Mouse (Mus musculus) MEL (cell line): ENCODE measurements around the gene Usp45. TPM values are rescaled to one million over a fixed set of nuclear protein-coding genes. Genes with fewer than 3 reads are reported as not detected.

Experiments
- DNase-seq: peaks from one replicate; pipeline ENCODE4 v3.0.0; 2011; ENCODE audit warnings: low read depth, low spot score
- H3K27ac ChIP-seq: 2 replicates; pipeline ENCODE4 v1.5.1; 2012; ENCODE audit warnings: low read depth, mild to moderate bottlenecking, control low read depth, low read length, moderate library complexity; ENCODE audit not compliant: control insufficient read depth
- H3K27me3 ChIP-seq, 2 experiments: fragments of 150-350 bp in 1 of 2; sonication (generic) in 1 of 2; 2 replicates each; pipeline ENCODE4 v1.6.1; 2012; ENCODE audit warnings: low read length in 2 of 2, mild to moderate bottlenecking in 2 of 2, improper control_type of control experiment in 1 of 2, moderate library complexity in 1 of 2; ENCODE audit not compliant: insufficient read depth in 2 of 2, control insufficient read depth in 1 of 2
- H3K36me3 ChIP-seq, 2 experiments: 2 replicates each; pipeline ENCODE4 v1.6.1; 2012 to 2014; ENCODE audit warnings: low read length in 2 of 2, improper control_type of control experiment in 1 of 2, inconsistent platforms in 1 of 2, mild to moderate bottlenecking in 1 of 2; ENCODE audit not compliant: insufficient read depth in 2 of 2, control insufficient read depth in 1 of 2
- H3K4me1 ChIP-seq, 2 experiments: fragments of 150-350 bp in 1 of 2; sonication (generic) in 1 of 2; 2 replicates each; pipeline ENCODE4 v1.6.1; 2012; ENCODE audit warnings: low read length in 2 of 2, improper control_type of control experiment in 1 of 2, mild to moderate bottlenecking in 1 of 2; ENCODE audit not compliant: insufficient read depth in 2 of 2, control insufficient read depth in 1 of 2
- H3K4me3 ChIP-seq, 2 experiments: fragments of 150-350 bp in 1 of 2; sonication (generic) in 1 of 2; 2 replicates each; pipeline ENCODE4 v1.5.1; 2012; ENCODE audit warnings: low read depth in 2 of 2, low read length in 2 of 2, mild to moderate bottlenecking in 2 of 2, moderate library complexity in 2 of 2, control low read depth in 1 of 2, improper control_type of control experiment in 1 of 2; ENCODE audit not compliant: control insufficient read depth in 1 of 2, insufficient read depth in 1 of 2
- H3K79me2 ChIP-seq: 2 replicates; pipeline ENCODE4 v1.6.1; 2012; ENCODE audit warnings: mild to moderate bottlenecking, low read length, moderate library complexity; ENCODE audit not compliant: control insufficient read depth, poor library complexity, insufficient read depth
- H3K9ac ChIP-seq: 2 replicates; pipeline ENCODE4 v1.6.1; 2012; ENCODE audit warnings: low read depth, mild to moderate bottlenecking, control low read depth, low read length, moderate library complexity; ENCODE audit not compliant: control insufficient read depth, poor library complexity, severe bottlenecking
- H3K9me3 ChIP-seq: fragments of 150-350 bp; sonication (generic); replicated peaks from 2 replicates; pipeline ENCODE4 v1.6.1; 2012; ENCODE audit warnings: mild to moderate bottlenecking, low read length, improper control_type of control experiment, moderate library complexity; ENCODE audit not compliant: insufficient read depth
- BHLHE40 ChIP-seq: IDR thresholded peaks from 2 replicates; pipeline ENCODE4 v1.6.1; 2012; ENCODE audit warnings: low read depth, mild to moderate bottlenecking, inconsistent platforms, low read length, improper control_type of control experiment, borderline replicate concordance
- CHD1 ChIP-seq: IDR thresholded peaks from 2 replicates; pipeline ENCODE4 v1.6.1; 2012; ENCODE audit warnings: low read depth, mild to moderate bottlenecking, inconsistent platforms, low read length, improper control_type of control experiment
- E2F4 ChIP-seq: IDR thresholded peaks from 2 replicates; pipeline ENCODE4 v1.6.1; 2011; ENCODE audit warnings: low read depth, low read length, improper control_type of control experiment, borderline replicate concordance
- ELF1 ChIP-seq: IDR thresholded peaks from 2 replicates; pipeline ENCODE4 v1.6.1; 2014; ENCODE audit warnings: low read depth, mild to moderate bottlenecking, inconsistent platforms, low read length, improper control_type of control experiment, moderate library complexity
- EP300 ChIP-seq, 2 experiments: IDR thresholded peaks; 2 replicates each; pipeline ENCODE4 v1.6.1; 2011; ENCODE audit warnings: improper control_type of control experiment in 2 of 2, low read length in 2 of 2, low read depth in 1 of 2, mild to moderate bottlenecking in 1 of 2
- GATA1 ChIP-seq: IDR thresholded peaks from 2 replicates; pipeline ENCODE4 v1.6.1; 2011; ENCODE audit warnings: low read depth, low read length, improper control_type of control experiment
- HCFC1 ChIP-seq: IDR thresholded peaks from 2 replicates; pipeline ENCODE4 v1.6.1; 2012; ENCODE audit warnings: low read depth, mild to moderate bottlenecking, inconsistent platforms, low read length, improper control_type of control experiment, moderate library complexity
- JUND ChIP-seq: IDR thresholded peaks from 2 replicates; pipeline ENCODE4 v1.6.1; 2011; ENCODE audit warnings: low read depth, mild to moderate bottlenecking, improper control_type of control experiment, low read length
- MAX ChIP-seq: IDR thresholded peaks from 2 replicates; pipeline ENCODE4 v1.6.1; 2011; ENCODE audit warnings: low read length, improper control_type of control experiment
- MEF2A ChIP-seq: IDR thresholded peaks from 2 replicates; pipeline ENCODE4 v1.6.1; 2014; ENCODE audit warnings: low read depth, mild to moderate bottlenecking, inconsistent platforms, low read length, improper control_type of control experiment; ENCODE audit not compliant: poor library complexity, insufficient replicate concordance, severe bottlenecking; ENCODE audit errors: extremely low read depth
- POLR2A ChIP-seq, 2 experiments: IDR thresholded peaks; 2 replicates each; pipeline ENCODE4 v1.6.1; 2011 to 2012; ENCODE audit warnings: low read length in 2 of 2, mild to moderate bottlenecking in 2 of 2, control low read depth in 1 of 2, improper control_type of control experiment in 1 of 2, low read depth in 1 of 2, moderate library complexity in 1 of 2; ENCODE audit not compliant: control insufficient read depth in 1 of 2, insufficient read depth in 1 of 2, poor library complexity in 1 of 2
- POLR2AphosphoS2 ChIP-seq: IDR thresholded peaks from 2 replicates; pipeline ENCODE4 v1.6.1; 2011; ENCODE audit warnings: low read length, improper control_type of control experiment
- RAD21 ChIP-seq: IDR thresholded peaks from 2 replicates; pipeline ENCODE4 v1.6.1; 2011; ENCODE audit warnings: mild to moderate bottlenecking, low read depth, low read length, improper control_type of control experiment
- SIN3A ChIP-seq: IDR thresholded peaks from 2 replicates; pipeline ENCODE4 v1.6.1; 2012; ENCODE audit warnings: low read length, improper control_type of control experiment, inconsistent platforms
- TAL1 ChIP-seq: IDR thresholded peaks from 2 replicates; pipeline ENCODE4 v1.6.1; 2012; ENCODE audit warnings: mild to moderate bottlenecking, inconsistent platforms, low read length, moderate library complexity, mixed read lengths
- TCF12 ChIP-seq: IDR thresholded peaks from 2 replicates; pipeline ENCODE4 v1.6.1; 2014; ENCODE audit warnings: low read depth, mild to moderate bottlenecking, inconsistent platforms, low read length, improper control_type of control experiment, moderate library complexity
- UBTF ChIP-seq: IDR thresholded peaks from 2 replicates; pipeline ENCODE4 v1.6.1; 2012; ENCODE audit warnings: low read depth, mild to moderate bottlenecking, inconsistent platforms, low read length, improper control_type of control experiment, moderate library complexity, borderline replicate concordance; ENCODE audit not compliant: insufficient read depth
- USF1 ChIP-seq: IDR thresholded peaks from 2 replicates; pipeline ENCODE4 v1.6.1; 2014; ENCODE audit warnings: low read depth, mild to moderate bottlenecking, inconsistent platforms, low read length, improper control_type of control experiment, moderate library complexity
- USF2 ChIP-seq, 2 experiments: IDR thresholded peaks; 2 replicates each; pipeline ENCODE4 v1.6.1; 2011 to 2012; ENCODE audit warnings: improper control_type of control experiment in 2 of 2, low read length in 2 of 2, borderline replicate concordance in 1 of 2, inconsistent platforms in 1 of 2, low read depth in 1 of 2, mild to moderate bottlenecking in 1 of 2; ENCODE audit not compliant: insufficient read depth in 1 of 2
- ZC3H11A ChIP-seq: IDR thresholded peaks from 2 replicates; pipeline ENCODE4 v1.6.1; 2012; ENCODE audit warnings: low read depth, mild to moderate bottlenecking, inconsistent platforms, low read length, improper control_type of control experiment
- ZKSCAN1 ChIP-seq: IDR thresholded peaks from 2 replicates; pipeline ENCODE4 v1.6.1; 2012; ENCODE audit warnings: low read depth, mild to moderate bottlenecking, inconsistent platforms, low read length, improper control_type of control experiment, moderate library complexity
- polyA plus RNA-seq, 2 experiments: library from polyadenylated mRNA; stranded (reverse) in 1 of 2; unstranded in 1 of 2; fragments of >175 nt in 1 of 2; fragments of >200 nt in 1 of 2; gene quantifications; 2 replicates each; pipeline versions ENCODE4 v1.2.1 to v1.2.4; 2012; ENCODE audit warnings: low replicate concordance in 2 of 2, low read depth in 1 of 2; ENCODE audit not compliant: insufficient read length in 2 of 2, insufficient read depth in 1 of 2, missing spikeins in 1 of 2
- total RNA-seq: library from RNA; depleted of rRNA; stranded (reverse); fragments of 300-350 nt; gene quantifications from 2 replicates; pipeline ENCODE4 v1.2.3, GENCODE M21; 2012

Usp45 gene
- total and polyA plus RNA-seq, 3 experiments = 6.4 to 8.2 TPM; not detected in 1

DNA sequence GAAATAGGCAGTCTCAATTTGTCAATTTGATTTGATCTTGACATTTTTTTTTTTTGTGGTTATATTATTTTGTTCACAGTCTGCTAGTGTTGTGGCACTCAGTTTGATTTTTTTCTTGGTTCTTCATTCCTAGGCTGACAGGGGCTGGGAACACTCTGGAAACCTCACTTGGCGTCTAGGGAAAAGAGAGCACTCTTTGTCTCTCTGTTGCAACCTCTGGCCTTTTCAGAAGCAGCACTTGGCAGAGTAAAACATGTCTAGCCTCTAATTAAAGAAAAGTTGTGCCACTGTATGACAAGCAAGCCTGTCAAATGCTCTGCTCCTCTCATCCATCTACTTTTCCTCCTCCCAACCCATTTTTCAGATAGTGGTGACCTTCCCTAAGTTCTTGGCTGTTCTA is 90.5 kb downstream of the Usp45 start:
- peaks cover 19% of the 10 kb centered on the region for H3K79me2 ChIP-seq
- no peak overlapping the region for H3K27ac ChIP-seq
- H3K36me3 ChIP-seq = peaks cover 0 to 70% of the 10 kb centered on the region in 2 experiments; a peak in 2 of 4 replicates
- DNase-seq = no peak
- H3K27me3 ChIP-seq = no peaks in the 10 kb centered on the region
- no peak overlapping the region for H3K9ac ChIP-seq
- TF ChIP-seq POLR2A (IDR thresholded peaks at IDR 0.05; ENCODE audit: control insufficient read depth in 1 of 2, insufficient read depth in 1 of 2, low read depth in 1 of 2, low read length in 2 of 2, poor library complexity in 1 of 2) (no peak), CHD1 (no peak), TCF12 (no peak), E2F4 (no peak), GATA1 (no peak), MAX (no peak), USF1 (no peak), EP300 (IDR thresholded peaks at IDR 0.05; ENCODE audit: low read depth in 1 of 2, low read length in 2 of 2) (no peak), HCFC1 (no peak), TAL1 (no peak), RAD21 (no peak), SIN3A (no peak), UBTF (no peak), ELF1 (no peak), MEF2A (no peak), POLR2AphosphoS2 (no peak), ZC3H11A (no peak), ZKSCAN1 (no peak), BHLHE40 (no peak), USF2 (IDR thresholded peaks at IDR 0.05; ENCODE audit: borderline replicate concordance in 1 of 2, insufficient read depth in 1 of 2, low read depth in 1 of 2, low read length in 2 of 2) (no peak)
- no peaks in the 10 kb centered on the region for H3K9me3 ChIP-seq
- H3K4me1 ChIP-seq = no peaks in the 10 kb centered on the region
- H3K4me3 ChIP-seq = no peak overlapping the region

DNA sequence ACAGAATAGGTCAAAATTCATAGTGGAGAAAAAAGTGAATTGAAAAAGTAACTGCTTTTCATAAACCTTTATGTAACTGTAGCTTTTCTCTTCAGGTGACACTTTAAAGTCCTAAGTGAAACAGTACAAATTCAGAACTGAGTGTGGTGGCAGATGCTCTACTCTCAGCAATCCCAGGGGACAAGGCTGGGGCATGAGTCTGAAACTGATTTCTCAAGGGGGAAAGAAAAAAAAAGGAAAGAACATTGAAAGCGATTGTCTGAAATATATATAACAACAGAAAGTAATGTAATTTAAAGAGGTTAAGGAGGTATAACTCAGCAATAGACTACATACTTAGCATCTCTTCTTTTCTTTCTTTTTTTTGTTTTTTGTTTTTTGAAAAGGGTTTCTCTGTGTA is 98.3 kb downstream of the Usp45 start:
- Histone ChIP-seq H3K79me2 (no peaks in the 10 kb centered on the region; the same call in 1 of the 2 replicates), H3K9me3 (no peaks in the 10 kb centered on the region), H3K4me3 (no peak overlapping the region), H3K9ac (no peak overlapping the region), H3K36me3 (peaks cover 0 to 62% of the 10 kb centered on the region in 2 experiments; a peak in 2 of 4 replicates), H3K4me1 (no peaks in the 10 kb centered on the region), H3K27me3 (no peaks in the 10 kb centered on the region), H3K27ac (no peak overlapping the region)
- TF ChIP-seq HCFC1 = no peak
- no peak for TF ChIP-seq JUND
- no peak for TF ChIP-seq USF1
- DNase-seq = no peak
